Mouse (Mus musculus) kidney, embryonic 14.5 days (tissue): ENCODE results near the gene Gsx2. TPM values are rescaled to one million over a fixed set of nuclear protein-coding genes. Genes with fewer than 3 reads are reported as not detected.

Experiments
- ATAC-seq: fragments of 200-750 bp; cut with Nextera tagmentation; 2 replicates; pipeline ENCODE4 v1.8.0; 2017; ENCODE audit warnings: moderate number of reproducible peaks, mild to moderate bottlenecking, moderate TSS enrichment, moderate library complexity; ENCODE audit not compliant: low FRiP score, low TSS enrichment
- H3K27ac ChIP-seq: fragments of 300-500 bp; sonication (generic); 2 replicates; pipeline ENCODE4 v1.5.1; 2014; ENCODE audit warnings: low read depth, mild to moderate bottlenecking, low read length, moderate library complexity, mixed read lengths
- H3K27me3 ChIP-seq: fragments of 300-500 bp; sonication (generic); 2 replicates; pipeline ENCODE4 v1.6.1; 2014; ENCODE audit warnings: mild to moderate bottlenecking, low read length; ENCODE audit not compliant: control insufficient read depth, insufficient read depth
- H3K36me3 ChIP-seq: fragments of 300-500 bp; sonication (generic); 2 replicates; pipeline ENCODE4 v1.6.1; 2014; ENCODE audit warnings: low read length, mixed read lengths; ENCODE audit not compliant: control insufficient read depth, insufficient read depth
- H3K4me1 ChIP-seq: fragments of 300-500 bp; sonication (generic); 2 replicates; pipeline ENCODE4 v1.6.1; 2014; ENCODE audit warnings: low read length, mixed read lengths; ENCODE audit not compliant: control insufficient read depth, insufficient read depth
- H3K4me2 ChIP-seq: fragments of 300-500 bp; sonication (generic); replicated peaks from 2 replicates; pipeline ENCODE4 v1.6.1; 2014; ENCODE audit warnings: low read depth, mild to moderate bottlenecking, low read length
- H3K4me3 ChIP-seq: fragments of 300-500 bp; sonication (generic); 2 replicates; pipeline ENCODE4 v1.5.1; 2014; ENCODE audit warnings: mild to moderate bottlenecking, low read length
- H3K9ac ChIP-seq: fragments of 300-500 bp; sonication (generic); 2 replicates; pipeline ENCODE4 v1.6.1; 2014; ENCODE audit warnings: low read depth, mild to moderate bottlenecking, low read length, moderate library complexity
- H3K9me3 ChIP-seq: fragments of 300-500 bp; sonication (generic); 2 replicates; pipeline ENCODE4 v1.6.1; 2016; ENCODE audit warnings: low read length; ENCODE audit not compliant: control insufficient read depth
- WGBS: fragments of 180-500 bp; shearing (Covaris S2); extraction: QIAGEN DNeasy Blood & Tissue Kit; methylation state at CpG from one replicate; pipeline ENCODE4 v1.1.7; 2014; 5-methylcytosine and 5-hydroxymethylcytosine counted together
- polyA plus RNA-seq: library from polyadenylated mRNA; unstranded; fragments of >200 nt; fragmentation: Nextera tagmentation; extraction: Ambion mirVana; gene quantifications from 2 replicates; pipeline ENCODE4 v1.2.1, GENCODE M21; 2014

Gene Gsx2
- polyA plus RNA-seq, 1 experiment from 2014 or later, result not detected

- H3K27me3 ChIP-seq, result 0 out of 2 replicates have a peak, but pooled peaks cover 3% of the 10 kb centered on the region
- no peak overlapping the region for H3K4me3 ChIP-seq
- no peak overlapping the region for H3K4me2 ChIP-seq
- no peak overlapping the region for H3K9ac ChIP-seq
- 84% methylated on average over 4 of the region's 4 CpGs for WGBS
- 0 out of 2 replicates have a peak, but pooled peaks cover 6% of the 10 kb centered on the region for H3K4me1 ChIP-seq
- no peak overlapping the region for H3K27ac ChIP-seq
- H3K9me3 ChIP-seq, result no peaks in the 10 kb centered on the region
- no peaks in the 10 kb centered on the region for H3K36me3 ChIP-seq
- ATAC-seq, result no peak
These were observed 24.3 kb upstream of the Gsx2 start for GRCm38 (mm10) chr5:75051109-75051508.

- no peak overlapping the region for H3K27ac ChIP-seq
- ATAC-seq, result no peak
- H3K27me3 ChIP-seq, result peaks cover 17% of the 10 kb centered on the region
- H3K4me2 ChIP-seq, result no peak overlapping the region
- peaks cover 8% of the 10 kb centered on the region; the same call in 1 of the 2 replicates for H3K4me1 ChIP-seq
- H3K9ac ChIP-seq, result no peak overlapping the region
- H3K4me3 ChIP-seq, result no peak overlapping the region
- H3K9me3 ChIP-seq, result no peaks in the 10 kb centered on the region; the same call in 1 of the 2 replicates
- WGBS, result 61% methylated on average over 4 of the region's 4 CpGs
- no peaks in the 10 kb centered on the region for H3K36me3 ChIP-seq
These were observed 12.2 kb upstream of the Gsx2 start for GRCm38 (mm10) chr5:75063177-75063576.

GRCm38 (mm10) chr5:75066715-75067114, 8.7 kb upstream of the Gsx2 start:
- ATAC-seq, result peak; percentile 53
- Histone ChIP-seq H3K27ac (no peak overlapping the region), H3K36me3 (no peaks in the 10 kb centered on the region), H3K4me3 (peak overlapping the region; percentile 49), H3K9me3 (no peaks in the 10 kb centered on the region; the same call in 1 of the 2 replicates), H3K4me1 (peaks cover 10% of the 10 kb centered on the region; the same call in 1 of the 2 replicates), H3K4me2 (peak overlapping the region; percentile 79), H3K27me3 (peaks cover 50% of the 10 kb centered on the region), H3K9ac (peak overlapping the region; percentile 34; the same call in 1 of the 2 replicates)
- WGBS, result under 1% methylated on average over 8 of the region's 10 CpGs

- no peak overlapping the region for H3K27ac ChIP-seq
- peak overlapping the region; percentile 34 for H3K9ac ChIP-seq
- peak overlapping the region; percentile 49 for H3K4me3 ChIP-seq
- WGBS, result under 1% methylated on average over 30 of the region's 30 CpGs
- peaks cover 10% of the 10 kb centered on the region; the same call in 1 of the 2 replicates for H3K4me1 ChIP-seq
- peak overlapping the region; percentile 79 for H3K4me2 ChIP-seq
- H3K27me3 ChIP-seq, result peaks cover 55% of the 10 kb centered on the region
- H3K9me3 ChIP-seq, result no peaks in the 10 kb centered on the region; the same call in 1 of the 2 replicates
- no peaks in the 10 kb centered on the region for H3K36me3 ChIP-seq
- peak; percentile 68 for ATAC-seq
These were observed 8.2 kb upstream of the Gsx2 start for GRCm38 (mm10) chr5:75067125-75067756.

GRCm38 (mm10) chr5:75070132-75070531, 5.3 kb upstream of the Gsx2 start:
- Histone ChIP-seq H3K4me1 (peaks cover 10% of the 10 kb centered on the region; the same call in 1 of the 2 replicates), H3K9ac (no peak overlapping the region), H3K27me3 (peaks cover 84% of the 10 kb centered on the region), H3K27ac (no peak overlapping the region), H3K4me3 (no peak overlapping the region), H3K36me3 (no peaks in the 10 kb centered on the region), H3K9me3 (no peaks in the 10 kb centered on the region; the same call in 1 of the 2 replicates), H3K4me2 (no peak overlapping the region)
- under 1% methylated on average over 11 of the region's 13 CpGs for WGBS
- ATAC-seq, result no peak

- Histone ChIP-seq H3K9ac (no peak overlapping the region), H3K4me2 (no peak overlapping the region), H3K4me3 (no peak overlapping the region), H3K27me3 (peaks cover 91% of the 10 kb centered on the region), H3K36me3 (no peaks in the 10 kb centered on the region), H3K9me3 (no peaks in the 10 kb centered on the region), H3K27ac (no peak overlapping the region), H3K4me1 (peaks cover 10% of the 10 kb centered on the region; the same call in 1 of the 2 replicates)
- 1% methylated on average over 23 of the region's 23 CpGs for WGBS
- no peak for ATAC-seq
These were observed 4.6 kb upstream of the Gsx2 start for GRCm38 (mm10) chr5:75070656-75071375.

GRCm38 (mm10) chr5:75071951-75072350, 3.5 kb upstream of the Gsx2 start:
- 2% methylated on average over 10 of the region's 10 CpGs for WGBS
- Histone ChIP-seq H3K4me2 (no peak overlapping the region), H3K9me3 (no peaks in the 10 kb centered on the region), H3K27ac (no peak overlapping the region), H3K9ac (no peak overlapping the region), H3K4me1 (peaks cover 5% of the 10 kb centered on the region; the same call in 1 of the 2 replicates), H3K27me3 (peaks cover 98% of the 10 kb centered on the region), H3K4me3 (no peak overlapping the region), H3K36me3 (no peaks in the 10 kb centered on the region)
- no peak for ATAC-seq

GRCm38 (mm10) chr5:75072532-75072931, 2.9 kb upstream of the Gsx2 start:
- WGBS, result 3% methylated on average over 4 of the region's 4 CpGs

GRCm38 (mm10) chr5:75073167-75073566, 2.2 kb upstream of the Gsx2 start:
- peaks cover 98% of the 10 kb centered on the region for H3K27me3 ChIP-seq
- H3K4me3 ChIP-seq, result no peak overlapping the region
- no peak overlapping the region for H3K9ac ChIP-seq
- WGBS, result 15% methylated on average over 1 of the region's 1 CpGs
- no peaks in the 10 kb centered on the region for H3K36me3 ChIP-seq
- no peaks in the 10 kb centered on the region for H3K9me3 ChIP-seq
- no peak overlapping the region for H3K27ac ChIP-seq
- ATAC-seq, result no peak
- H3K4me1 ChIP-seq, result 0 out of 2 replicates have a peak, but pooled peaks cover 3% of the 10 kb centered on the region
- H3K4me2 ChIP-seq, result no peak overlapping the region

More at GRCm38 (mm10) chr5:75072532-75072931, 2.9 kb upstream of the Gsx2 start:
- Histone ChIP-seq H3K36me3 (no peaks in the 10 kb centered on the region), H3K9ac (no peak overlapping the region), H3K4me2 (no peak overlapping the region), H3K4me1 (0 out of 2 replicates have a peak, but pooled peaks cover 3% of the 10 kb centered on the region), H3K4me3 (no peak overlapping the region), H3K27me3 (peaks cover 98% of the 10 kb centered on the region), H3K9me3 (no peaks in the 10 kb centered on the region), H3K27ac (no peak overlapping the region)
- ATAC-seq, result no peak
